Mouse (Mus musculus): ENCODE data around the gene Nf1. TPM values are rescaled to one million over a fixed set of nuclear protein-coding genes. Genes with fewer than 3 reads are reported as not detected.

Nf1 gene
- polyA plus RNA-seq, 1 experiment from 2014 or later = 10.4 TPM

- H3K9ac ChIP-seq (ENCODE audit: low read length) = no peak overlapping the region
- H3K27me3 ChIP-seq (ENCODE audit: control insufficient read depth, insufficient read depth, low read length) = no peaks in the 10 kb centered on the region
- DNase-seq (ENCODE audit: low spot score) (no peak), ATAC-seq (replicated peaks; ENCODE audit: low FRiP score) (no peak)
- no peak overlapping the region for H3K4me2 ChIP-seq (ENCODE audit: low read depth, low read length, severe bottlenecking)
- no peak overlapping the region for H3K4me3 ChIP-seq (ENCODE audit: low read depth, low read length)
- 69% methylated on average over 8 of the region's 8 CpGs for WGBS
- H3K9me3 ChIP-seq (ENCODE audit: control insufficient read depth, low read length) = no peaks in the 10 kb centered on the region
- H3K4me1 ChIP-seq (replicated peaks; ENCODE audit: control insufficient read depth, insufficient read depth, low read length) = no peaks in the 10 kb centered on the region
- no peaks in the 10 kb centered on the region for H3K36me3 ChIP-seq (ENCODE audit: control insufficient read depth, insufficient read depth, low read length)
- no peak overlapping the region for H3K27ac ChIP-seq (ENCODE audit: low read depth, low read length)
Measured at GRCm38 (mm10) chr11:79316807-79317345, 22.6 kb upstream of the Nf1 start.

GRCm38 (mm10) chr11:79319807-79320206 lies 19.7 kb upstream of the Nf1 start:
- H3K4me3 ChIP-seq (ENCODE audit: low read depth, low read length) = no peak overlapping the region
- ATAC-seq (replicated peaks; ENCODE audit: low FRiP score) (no peak), DNase-seq (ENCODE audit: low spot score) (no peak)
- H3K9ac ChIP-seq (ENCODE audit: low read length) = no peak overlapping the region
- no peak overlapping the region for H3K27ac ChIP-seq (ENCODE audit: low read depth, low read length)
- 87% methylated on average over 7 of the region's 7 CpGs for WGBS
- no peaks in the 10 kb centered on the region for H3K4me1 ChIP-seq (replicated peaks; ENCODE audit: control insufficient read depth, insufficient read depth, low read length)
- no peaks in the 10 kb centered on the region for H3K36me3 ChIP-seq (ENCODE audit: control insufficient read depth, insufficient read depth, low read length)
- H3K4me2 ChIP-seq (ENCODE audit: low read depth, low read length, severe bottlenecking) = no peak overlapping the region
- no peaks in the 10 kb centered on the region for H3K27me3 ChIP-seq (ENCODE audit: control insufficient read depth, insufficient read depth, low read length)
- H3K9me3 ChIP-seq (ENCODE audit: control insufficient read depth, low read length) = no peaks in the 10 kb centered on the region

- Histone ChIP-seq H3K4me1 (replicated peaks; ENCODE audit: control insufficient read depth, insufficient read depth, low read length) (no peaks in the 10 kb centered on the region; the same call in 1 of the 2 replicates), H3K9me3 (ENCODE audit: control insufficient read depth, low read length) (no peaks in the 10 kb centered on the region), H3K4me2 (ENCODE audit: low read depth, low read length, severe bottlenecking) (no peak overlapping the region), H3K9ac (ENCODE audit: low read length) (no peak overlapping the region; the same call in 1 of the 2 replicates), H3K27ac (ENCODE audit: low read depth, low read length) (no peak overlapping the region), H3K36me3 (ENCODE audit: control insufficient read depth, insufficient read depth, low read length) (no peaks in the 10 kb centered on the region), H3K27me3 (ENCODE audit: control insufficient read depth, insufficient read depth, low read length) (no peaks in the 10 kb centered on the region), H3K4me3 (ENCODE audit: low read depth, low read length) (no peak overlapping the region)
- 62% methylated on average over 12 of the region's 12 CpGs for WGBS
- DNase-seq (ENCODE audit: low spot score) (no peak), ATAC-seq (replicated peaks; ENCODE audit: low FRiP score) (no peak)
Measured at GRCm38 (mm10) chr11:79323985-79324685, 15.4 kb upstream of the Nf1 start.

- Histone ChIP-seq H3K9ac (ENCODE audit: low read length) (no peak overlapping the region), H3K27ac (ENCODE audit: low read depth, low read length) (no peak overlapping the region), H3K4me2 (ENCODE audit: low read depth, low read length, severe bottlenecking) (no peak overlapping the region), H3K4me1 (replicated peaks; ENCODE audit: control insufficient read depth, insufficient read depth, low read length) (no peaks in the 10 kb centered on the region; the same call in 1 of the 2 replicates), H3K9me3 (ENCODE audit: control insufficient read depth, low read length) (no peaks in the 10 kb centered on the region), H3K36me3 (ENCODE audit: control insufficient read depth, insufficient read depth, low read length) (no peaks in the 10 kb centered on the region), H3K4me3 (ENCODE audit: low read depth, low read length) (no peak overlapping the region), H3K27me3 (ENCODE audit: control insufficient read depth, insufficient read depth, low read length) (no peaks in the 10 kb centered on the region)
- WGBS = 91% methylated on average over 8 of the region's 8 CpGs
- no peak for ATAC-seq (replicated peaks; ENCODE audit: low FRiP score)
- DNase-seq (ENCODE audit: low spot score) = no peak
Measured at GRCm38 (mm10) chr11:79325663-79326062, 13.8 kb upstream of the Nf1 start.

- DNase-seq (ENCODE audit: low spot score) (no peak), ATAC-seq (replicated peaks; ENCODE audit: low FRiP score) (no peak)
- Histone ChIP-seq H3K4me1 (replicated peaks; ENCODE audit: control insufficient read depth, insufficient read depth, low read length) (no peaks in the 10 kb centered on the region; the same call in 1 of the 2 replicates), H3K9me3 (ENCODE audit: control insufficient read depth, low read length) (no peaks in the 10 kb centered on the region), H3K9ac (ENCODE audit: low read length) (no peak overlapping the region), H3K27ac (ENCODE audit: low read depth, low read length) (no peak overlapping the region), H3K36me3 (ENCODE audit: control insufficient read depth, insufficient read depth, low read length) (no peaks in the 10 kb centered on the region), H3K27me3 (ENCODE audit: control insufficient read depth, insufficient read depth, low read length) (no peaks in the 10 kb centered on the region), H3K4me3 (ENCODE audit: low read depth, low read length) (no peak overlapping the region), H3K4me2 (ENCODE audit: low read depth, low read length, severe bottlenecking) (no peak overlapping the region)
- 14% methylated on average over 4 of the region's 4 CpGs for WGBS
Measured at GRCm38 (mm10) chr11:79327106-79327505, 12.4 kb upstream of the Nf1 start.

- H3K27ac ChIP-seq (ENCODE audit: low read depth, low read length) = no peak overlapping the region
- H3K4me1 ChIP-seq (replicated peaks; ENCODE audit: control insufficient read depth, insufficient read depth, low read length) = no peaks in the 10 kb centered on the region; the same call in 1 of the 2 replicates
- no peak overlapping the region for H3K4me2 ChIP-seq (ENCODE audit: low read depth, low read length, severe bottlenecking)
- H3K4me3 ChIP-seq (ENCODE audit: low read depth, low read length) = no peak overlapping the region
- ATAC-seq (replicated peaks; ENCODE audit: low FRiP score) = no peak
- H3K36me3 ChIP-seq (ENCODE audit: control insufficient read depth, insufficient read depth, low read length) = no peaks in the 10 kb centered on the region
- H3K9me3 ChIP-seq (ENCODE audit: control insufficient read depth, low read length) = no peaks in the 10 kb centered on the region
- no peak for DNase-seq (ENCODE audit: low spot score)
- H3K27me3 ChIP-seq (ENCODE audit: control insufficient read depth, insufficient read depth, low read length) = no peaks in the 10 kb centered on the region
- 88% methylated on average over 4 of the region's 4 CpGs for WGBS
- no peak overlapping the region for H3K9ac ChIP-seq (ENCODE audit: low read length)
Measured at GRCm38 (mm10) chr11:79328060-79328459, 11.4 kb upstream of the Nf1 start.

GRCm38 (mm10) chr11:79329585-79329984 lies 9.9 kb upstream of the Nf1 start:
- no peak overlapping the region for H3K27ac ChIP-seq (ENCODE audit: low read depth, low read length)
- H3K36me3 ChIP-seq (ENCODE audit: control insufficient read depth, insufficient read depth, low read length) = no peaks in the 10 kb centered on the region
- WGBS = 96% methylated on average over 1 of the region's 1 CpGs
- no peaks in the 10 kb centered on the region; the same call in 1 of the 2 replicates for H3K4me1 ChIP-seq (replicated peaks; ENCODE audit: control insufficient read depth, insufficient read depth, low read length)
- H3K27me3 ChIP-seq (ENCODE audit: control insufficient read depth, insufficient read depth, low read length) = no peaks in the 10 kb centered on the region
- no peak overlapping the region for H3K9ac ChIP-seq (ENCODE audit: low read length)
- ATAC-seq (replicated peaks; ENCODE audit: low FRiP score) = no peak
- no peak overlapping the region for H3K4me2 ChIP-seq (ENCODE audit: low read depth, low read length, severe bottlenecking)
- H3K9me3 ChIP-seq (ENCODE audit: control insufficient read depth, low read length) = no peaks in the 10 kb centered on the region
- DNase-seq (ENCODE audit: low spot score) = no peak
- H3K4me3 ChIP-seq (ENCODE audit: low read depth, low read length) = no peak overlapping the region

- Histone ChIP-seq H3K27me3 (ENCODE audit: control insufficient read depth, insufficient read depth, low read length) (no peaks in the 10 kb centered on the region), H3K9ac (ENCODE audit: low read length) (no peak overlapping the region), H3K4me3 (ENCODE audit: low read depth, low read length) (no peak overlapping the region), H3K27ac (ENCODE audit: low read depth, low read length) (no peak overlapping the region), H3K4me1 (replicated peaks; ENCODE audit: control insufficient read depth, insufficient read depth, low read length) (no peaks in the 10 kb centered on the region), H3K36me3 (ENCODE audit: control insufficient read depth, insufficient read depth, low read length) (no peaks in the 10 kb centered on the region), H3K4me2 (ENCODE audit: low read depth, low read length, severe bottlenecking) (no peak overlapping the region), H3K9me3 (ENCODE audit: control insufficient read depth, low read length) (no peaks in the 10 kb centered on the region)
- ATAC-seq (replicated peaks; ENCODE audit: low FRiP score) (no peak), DNase-seq (ENCODE audit: low spot score) (no peak)
- 94% methylated on average over 6 of the region's 6 CpGs for WGBS
Measured at GRCm38 (mm10) chr11:79335077-79335476, 4.4 kb upstream of the Nf1 start.
